Mouse (Mus musculus) G1E (cell line): ENCODE results near the gene Myh10.

Source experiments
- CTCF ChIP-seq: IDR thresholded peaks from 2 replicates; pipeline ENCODE4 v1.5.1; 2012; ENCODE audit warnings: low read depth, low read length, inconsistent platforms, mixed read lengths
- GATA1 ChIP-seq: IDR thresholded peaks from 2 replicates; pipeline ENCODE4 v1.6.1; 2012; ENCODE audit warnings: borderline replicate concordance, low read length, inconsistent platforms, mixed read lengths
- GATA2 ChIP-seq: IDR thresholded peaks from 2 replicates; pipeline ENCODE4 v1.6.1; 2012; ENCODE audit warnings: low read depth, low read length, inconsistent platforms, borderline replicate concordance
- POLR2AphosphoS5 ChIP-seq: IDR thresholded peaks from 2 replicates; pipeline ENCODE4 v1.6.1; 2012; ENCODE audit warnings: low read depth, low read length, inconsistent platforms; ENCODE audit not compliant: insufficient replicate concordance
- TAL1 ChIP-seq: conservative IDR thresholded peaks from 2 replicates; pipeline ENCODE4 v1.6.1; 2012; ENCODE audit warnings: low read depth, low read length, inconsistent platforms, mixed read lengths

- TF ChIP-seq CTCF, result no peak
- no peak for TF ChIP-seq POLR2AphosphoS5
- TF ChIP-seq GATA1, result no peak
- TF ChIP-seq TAL1, result no peak
- no peak for TF ChIP-seq GATA2
Observed at GRCm38 (mm10) chr11:68779735-68780465, 88.5 kb downstream of the Myh10 start.
